Mouse (Mus musculus) frontal cortex, postnatal 25 days (tissue): Measurements from ENCODE around the gene Slc13a3.
A peak's percentile ranks its signal among the peaks of the same experiment; 100 is the strongest.

Experiments
- DNase-seq, 2 experiments: peaks; one replicate each; pipeline ENCODE4 v3.0.0; 2022; ENCODE audit warnings: low spot score in 2 of 2

The Slc13a3 gene

GRCm38 (mm10) chr2:165482003-165482402 lies 9.0 kb upstream of the Slc13a3 start:
- DNase-seq = no peak

- DNase-seq = no peak
These were observed 2.8 kb upstream of the Slc13a3 start for GRCm38 (mm10) chr2:165475850-165476249.

- DNase-seq = no peak
These were observed 2.4 kb upstream of the Slc13a3 start for GRCm38 (mm10) chr2:165475412-165475811.

GRCm38 (mm10) chr2:165471943-165472342 lies 1.1 kb downstream of the Slc13a3 start:
- DNase-seq = no peak

GRCm38 (mm10) chr2:165470167-165470566 lies 2.9 kb downstream of the Slc13a3 start:
- DNase-seq = no peak

GRCm38 (mm10) chr2:165467824-165468452 lies 5.1 kb downstream of the Slc13a3 start:
- no peak for DNase-seq

- DNase-seq = no peak
These were observed 13.4 kb downstream of the Slc13a3 start for GRCm38 (mm10) chr2:165459663-165460062.

- DNase-seq = no peak
These were observed 14.8 kb downstream of the Slc13a3 start for GRCm38 (mm10) chr2:165458189-165458588.

- DNase-seq = no peak
These were observed 16.3 kb downstream of the Slc13a3 start for GRCm38 (mm10) chr2:165456710-165457109.

- no peak for DNase-seq
These were observed 20.0 kb downstream of the Slc13a3 start for GRCm38 (mm10) chr2:165452730-165453693.

- DNase-seq = no peak
These were observed 24.6 kb downstream of the Slc13a3 start for GRCm38 (mm10) chr2:165448475-165448874.

- DNase-seq = no peak
These were observed 28.2 kb downstream of the Slc13a3 start for GRCm38 (mm10) chr2:165444861-165445260.

- DNase-seq = no peak
These were observed 30.0 kb downstream of the Slc13a3 start for GRCm38 (mm10) chr2:165442981-165443380.

- no peak for DNase-seq
These were observed 31.4 kb downstream of the Slc13a3 start for GRCm38 (mm10) chr2:165441613-165442012.

GRCm38 (mm10) chr2:165439613-165440012 lies 33.4 kb downstream of the Slc13a3 start:
- DNase-seq = no peak

- no peak for DNase-seq
These were observed 34.1 kb downstream of the Slc13a3 start for GRCm38 (mm10) chr2:165438881-165439280.

- DNase-seq = no peak
These were observed 44.3 kb downstream of the Slc13a3 start for GRCm38 (mm10) chr2:165428694-165429093.

GRCm38 (mm10) chr2:165420195-165420594 lies 52.8 kb downstream of the Slc13a3 start:
- DNase-seq = no peak

GRCm38 (mm10) chr2:165419670-165420111 lies 53.3 kb downstream of the Slc13a3 start:
- DNase-seq = no peak

- DNase-seq = no peak
These were observed 54.5 kb downstream of the Slc13a3 start for GRCm38 (mm10) chr2:165418577-165418976.

- DNase-seq = peak; percentile 54 to 63
These were observed 55.7 kb downstream of the Slc13a3 start for GRCm38 (mm10) chr2:165417291-165417690.

- no peak for DNase-seq
These were observed 57.2 kb downstream of the Slc13a3 start for GRCm38 (mm10) chr2:165415795-165416194.
